Mouse (Mus musculus) hindbrain, embryonic 16.5 days (tissue): ENCODE results near the gene Slc16a10. TPM values are rescaled to one million over a fixed set of nuclear protein-coding genes. Genes with fewer than 3 reads are reported as not detected.

ENCODE experiments used
- ATAC-seq: fragments of 200-750 bp; cut with Nextera tagmentation; 2 replicates; pipeline ENCODE4 v1.8.0; 2017; ENCODE audit warnings: moderate TSS enrichment, moderate library complexity
- H3K27ac ChIP-seq: fragments of 300-500 bp; sonication (generic); 2 replicates; pipeline ENCODE4 v1.5.1; 2014; ENCODE audit warnings: low read depth, mild to moderate bottlenecking, control low read depth, low read length, moderate library complexity
- H3K27me3 ChIP-seq: fragments of 300-500 bp; sonication (generic); replicated peaks from 2 replicates; pipeline ENCODE4 v1.6.1; 2014; ENCODE audit warnings: low read length; ENCODE audit not compliant: control insufficient read depth, insufficient read depth
- H3K36me3 ChIP-seq: fragments of 300-500 bp; sonication (generic); 2 replicates; pipeline ENCODE4 v1.6.1; 2014; ENCODE audit warnings: mild to moderate bottlenecking, low read length, moderate library complexity, mixed read lengths; ENCODE audit not compliant: control insufficient read depth, insufficient read depth
- H3K4me1 ChIP-seq: fragments of 300-500 bp; sonication (generic); 2 replicates; pipeline ENCODE4 v1.6.1; 2014; ENCODE audit warnings: low read depth, low read length; ENCODE audit not compliant: control insufficient read depth, insufficient read depth
- H3K4me2 ChIP-seq: fragments of 300-500 bp; sonication (generic); 2 replicates; pipeline ENCODE4 v1.6.1; 2014; ENCODE audit warnings: mild to moderate bottlenecking, low read length, control low read depth, moderate library complexity
- H3K4me3 ChIP-seq: fragments of 300-500 bp; sonication (generic); 2 replicates; pipeline ENCODE4 v1.5.1; 2014; ENCODE audit warnings: mild to moderate bottlenecking, low read length, control low read depth, moderate library complexity
- H3K9ac ChIP-seq: fragments of 300-500 bp; sonication (generic); 2 replicates; pipeline ENCODE4 v1.6.1; 2014; ENCODE audit warnings: low read depth, mild to moderate bottlenecking, control low read depth, low read length, moderate library complexity
- H3K9me3 ChIP-seq: fragments of 300-500 bp; sonication (generic); 2 replicates; pipeline ENCODE4 v1.6.1; 2014; ENCODE audit warnings: mild to moderate bottlenecking, low read length, moderate library complexity; ENCODE audit not compliant: control insufficient read depth
- WGBS: fragments of 180-500 bp; shearing (Covaris S2); extraction: QIAGEN DNeasy Blood & Tissue Kit; methylation state at CpG from one replicate; pipeline ENCODE4 v1.1.7; 2014; 5-methylcytosine and 5-hydroxymethylcytosine counted together
- polyA plus RNA-seq: library from polyadenylated mRNA; unstranded; fragments of >200 nt; fragmentation: Nextera tagmentation; extraction: Ambion mirVana; gene quantifications from 2 replicates; pipeline ENCODE4 v1.2.1, GENCODE M21; 2015

Gene Slc16a10
- polyA plus RNA-seq, 1 experiment from 2014 or later = 6.1 TPM

DNA sequence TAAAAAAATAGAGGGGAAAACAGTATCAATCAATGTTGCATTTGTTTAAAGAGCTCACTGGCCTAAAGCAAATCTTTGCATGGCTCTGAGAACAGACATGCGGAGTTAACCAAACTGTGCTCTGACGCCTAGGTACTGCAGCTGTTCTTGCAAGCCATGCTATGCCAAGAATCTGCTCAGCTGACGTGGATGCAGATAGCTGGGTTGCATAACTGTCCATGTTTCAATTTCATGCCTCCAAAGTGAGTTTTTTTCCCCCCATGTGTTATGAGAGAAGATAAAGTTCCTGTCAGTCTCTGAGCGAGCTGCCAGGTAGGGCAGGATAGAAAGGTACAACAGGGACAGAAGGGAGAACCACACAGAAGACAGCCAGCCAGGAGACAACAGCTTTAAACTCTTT lies 72.8 kb downstream of the Slc16a10 start:
- 53% methylated on average over 4 of the region's 4 CpGs for WGBS
- H3K4me2 ChIP-seq = no peak overlapping the region
- no peak for ATAC-seq
- no peaks in the 10 kb centered on the region; the same call in none of the 2 replicates for H3K4me1 ChIP-seq
- H3K36me3 ChIP-seq = no peaks in the 10 kb centered on the region
- no peak overlapping the region for H3K9ac ChIP-seq
- H3K27me3 ChIP-seq = no peaks in the 10 kb centered on the region
- H3K4me3 ChIP-seq = no peak overlapping the region
- H3K27ac ChIP-seq = no peak overlapping the region
- H3K9me3 ChIP-seq = no peaks in the 10 kb centered on the region

DNA sequence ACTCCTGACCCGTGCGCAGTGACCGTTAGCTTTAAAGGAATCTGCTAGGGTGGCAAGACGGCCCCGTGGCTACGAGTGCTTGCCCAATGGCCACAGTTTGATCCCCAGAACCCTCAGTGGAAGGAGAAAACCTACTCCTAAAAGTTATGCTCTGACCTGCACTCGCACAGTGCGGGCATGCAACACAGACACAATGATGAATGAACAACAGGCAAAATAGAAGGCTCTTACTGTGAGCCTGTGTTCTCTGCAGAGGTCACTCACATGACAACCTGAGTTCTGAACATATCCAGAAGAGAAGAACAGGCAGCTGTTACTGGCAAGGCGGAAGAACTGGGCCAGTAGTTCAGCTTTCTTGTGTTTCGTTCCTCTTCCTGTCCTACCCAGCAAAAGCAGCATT lies 73.5 kb downstream of the Slc16a10 start:
- no peak overlapping the region for H3K9ac ChIP-seq
- 66% methylated on average over 10 of the region's 10 CpGs for WGBS

DNA sequence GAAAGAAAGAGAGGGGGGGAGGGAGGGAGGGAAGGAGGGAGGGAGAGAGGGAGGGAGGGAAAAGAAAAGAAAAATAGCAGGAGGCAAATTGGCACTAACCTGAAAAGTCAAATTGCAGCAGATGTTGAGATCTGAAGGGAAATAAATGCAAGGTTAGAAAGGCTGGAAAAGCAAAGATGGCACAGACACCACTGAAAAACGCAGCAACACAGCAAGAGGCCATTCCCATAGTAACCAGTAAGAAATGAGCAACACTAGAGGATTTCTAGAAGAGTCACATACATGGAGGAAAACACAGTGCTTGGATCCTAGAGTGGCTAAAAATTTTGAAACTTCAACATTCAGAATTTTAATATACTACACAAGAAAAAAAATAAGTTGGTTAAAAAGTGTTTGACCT lies 74.5 kb downstream of the Slc16a10 start:
- Histone ChIP-seq H3K27ac (no peak overlapping the region), H3K9me3 (no peaks in the 10 kb centered on the region), H3K4me3 (no peak overlapping the region), H3K4me2 (no peak overlapping the region), H3K9ac (no peak overlapping the region), H3K27me3 (no peaks in the 10 kb centered on the region), H3K4me1 (no peaks in the 10 kb centered on the region; the same call in none of the 2 replicates), H3K36me3 (no peaks in the 10 kb centered on the region)
- 17% methylated on average over 1 of the region's 1 CpGs for WGBS
- ATAC-seq = no peak

More for the DNA sequence above, 73.5 kb downstream of the Slc16a10 start:
- Histone ChIP-seq H3K9me3 (no peaks in the 10 kb centered on the region), H3K27me3 (no peaks in the 10 kb centered on the region), H3K36me3 (no peaks in the 10 kb centered on the region), H3K4me3 (no peak overlapping the region), H3K4me1 (no peaks in the 10 kb centered on the region; the same call in none of the 2 replicates), H3K27ac (no peak overlapping the region), H3K4me2 (no peak overlapping the region)
- ATAC-seq = no peak

DNA sequence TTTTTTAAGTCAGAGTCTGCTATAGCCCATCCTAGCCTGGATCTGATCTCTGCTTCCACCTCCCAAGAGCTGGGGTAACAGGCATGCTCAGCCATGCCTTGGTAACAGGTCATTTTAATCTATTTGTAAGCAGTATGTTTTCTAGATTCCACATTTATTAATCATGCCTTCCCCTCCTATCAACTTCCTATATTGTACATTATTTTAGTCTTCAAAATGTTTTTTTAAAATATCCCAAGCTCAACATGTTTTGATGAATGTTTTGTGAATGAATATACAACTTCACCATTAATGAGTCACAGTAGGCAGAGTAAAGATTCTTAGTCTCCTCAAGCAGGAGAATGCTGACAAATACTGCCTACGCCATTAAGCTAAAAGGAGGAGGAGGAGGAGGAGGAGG lies 75.0 kb downstream of the Slc16a10 start:
- Histone ChIP-seq H3K27ac (no peak overlapping the region), H3K4me2 (no peak overlapping the region), H3K4me3 (no peak overlapping the region), H3K27me3 (no peaks in the 10 kb centered on the region), H3K36me3 (no peaks in the 10 kb centered on the region), H3K9ac (no peak overlapping the region), H3K9me3 (no peaks in the 10 kb centered on the region), H3K4me1 (no peaks in the 10 kb centered on the region; the same call in none of the 2 replicates)
- ATAC-seq = no peak
- WGBS = 0% methylated on average over 1 of the region's 1 CpGs

DNA sequence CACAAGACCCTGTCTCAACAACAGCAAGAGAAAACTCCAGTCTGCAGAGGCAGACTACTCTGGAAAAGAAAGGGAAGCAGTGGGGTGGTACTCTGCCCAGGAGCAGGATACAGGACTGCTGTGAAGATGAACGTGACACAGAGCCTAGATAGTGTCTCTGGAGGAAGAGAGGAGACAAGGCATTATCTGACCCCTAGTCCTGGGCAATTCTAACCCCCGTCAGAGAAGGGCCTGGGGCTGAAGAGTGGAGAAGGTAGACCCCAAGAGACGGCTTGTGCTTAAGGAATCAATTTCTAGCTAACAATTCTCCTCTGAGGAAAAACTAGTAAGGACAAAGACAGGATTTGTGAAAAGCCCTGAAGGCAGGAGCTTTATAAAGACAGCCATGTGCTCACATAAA lies 76.7 kb downstream of the Slc16a10 start:
- H3K36me3 ChIP-seq = no peaks in the 10 kb centered on the region
- no peaks in the 10 kb centered on the region; the same call in none of the 2 replicates for H3K4me1 ChIP-seq
- H3K4me2 ChIP-seq = no peak overlapping the region
- no peak overlapping the region for H3K9ac ChIP-seq
- no peak for ATAC-seq
- 41% methylated on average over 3 of the region's 3 CpGs for WGBS
- no peaks in the 10 kb centered on the region for H3K9me3 ChIP-seq
- H3K27me3 ChIP-seq = no peaks in the 10 kb centered on the region
- no peak overlapping the region for H3K4me3 ChIP-seq
- H3K27ac ChIP-seq = no peak overlapping the region

DNA sequence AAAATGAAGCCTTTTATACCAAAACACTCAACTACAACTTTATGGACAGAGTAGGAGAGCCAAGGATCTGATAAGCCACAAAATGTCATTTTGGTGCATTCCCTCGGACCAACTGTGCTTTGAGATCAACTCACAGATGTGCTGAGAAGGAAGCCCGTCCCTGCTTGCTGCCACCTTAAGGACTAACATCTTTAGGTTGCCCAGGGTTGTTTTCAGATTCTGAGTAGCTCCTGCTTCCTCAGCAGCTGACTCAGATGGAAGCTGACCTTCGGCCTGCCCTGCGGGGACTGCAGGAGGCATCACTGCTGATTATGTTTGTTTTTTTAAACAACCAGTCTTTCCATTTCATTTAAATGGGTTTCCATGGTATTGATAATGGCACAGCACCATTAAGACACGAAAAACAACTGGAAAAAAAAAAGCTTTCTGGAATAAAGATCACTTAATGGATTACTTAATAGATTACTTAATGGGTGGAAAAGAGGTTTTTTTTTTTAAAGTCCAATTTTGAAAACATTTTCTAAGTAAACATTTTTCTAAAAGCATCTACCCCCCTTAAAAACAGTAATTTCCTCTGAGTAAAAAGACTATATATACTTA lies 78.7 kb downstream of the Slc16a10 start:
- H3K9me3 ChIP-seq = no peaks in the 10 kb centered on the region
- no peaks in the 10 kb centered on the region for H3K36me3 ChIP-seq
- peaks cover 2% of the 10 kb centered on the region; the same call in 1 of the 2 replicates for H3K4me1 ChIP-seq
- no peaks in the 10 kb centered on the region for H3K27me3 ChIP-seq
- no peak overlapping the region for H3K27ac ChIP-seq
- no peak overlapping the region for H3K4me3 ChIP-seq
- no peak for ATAC-seq
- no peak overlapping the region for H3K9ac ChIP-seq
- H3K4me2 ChIP-seq = no peak overlapping the region
- WGBS = 30% methylated on average over 5 of the region's 5 CpGs

DNA sequence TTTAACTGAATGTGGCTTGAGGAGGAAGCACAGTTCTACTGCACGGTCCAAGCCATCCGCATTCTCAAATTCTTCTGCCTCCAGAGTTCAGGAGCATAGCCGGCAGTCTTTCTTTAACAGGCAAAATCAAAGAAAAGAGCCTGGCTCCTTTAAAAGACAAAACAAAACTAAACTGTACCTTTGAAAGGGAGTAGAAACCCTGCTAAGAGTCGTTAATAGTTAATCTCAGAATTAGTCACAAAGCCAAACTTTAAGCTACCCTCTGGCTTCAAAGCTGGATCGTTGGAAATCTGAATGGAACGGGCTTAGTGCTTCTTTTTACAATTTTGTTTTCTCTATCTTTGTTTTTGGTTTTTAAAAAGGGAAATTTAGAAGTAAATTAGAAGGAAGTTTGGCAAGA lies 79.2 kb downstream of the Slc16a10 start:
- Histone ChIP-seq H3K4me3 (no peak overlapping the region), H3K9me3 (no peaks in the 10 kb centered on the region), H3K4me2 (no peak overlapping the region), H3K36me3 (no peaks in the 10 kb centered on the region), H3K9ac (no peak overlapping the region), H3K27ac (no peak overlapping the region), H3K4me1 (0 out of 2 replicates have a peak, but pooled peaks cover 2% of the 10 kb centered on the region), H3K27me3 (no peaks in the 10 kb centered on the region)
- ATAC-seq = no peak
- 34% methylated on average over 6 of the region's 6 CpGs for WGBS

DNA sequence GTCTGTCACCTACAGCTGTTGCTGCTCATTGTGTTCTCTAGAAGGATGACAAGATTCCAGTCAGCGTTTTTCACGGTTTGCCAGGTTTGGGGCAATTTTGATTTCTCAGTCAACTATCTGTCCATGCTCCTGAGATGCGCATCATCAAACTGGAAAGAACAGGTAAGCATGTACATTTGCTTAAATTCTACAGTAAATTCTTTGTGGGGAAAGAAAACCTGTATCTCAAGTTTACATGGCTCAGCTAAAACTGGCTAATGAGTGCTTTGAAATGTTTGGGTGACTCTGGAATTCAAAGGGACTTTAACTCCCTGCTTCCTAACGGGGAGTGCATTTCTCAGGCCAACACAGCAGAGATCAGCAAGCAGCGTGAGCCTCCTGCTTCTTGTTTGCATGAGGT lies 80.1 kb downstream of the Slc16a10 start:
- no peak for ATAC-seq
- 0 out of 2 replicates have a peak, but pooled peaks cover 2% of the 10 kb centered on the region for H3K4me1 ChIP-seq
- WGBS = 82% methylated on average over 5 of the region's 5 CpGs
- H3K4me3 ChIP-seq = no peak overlapping the region
- H3K27me3 ChIP-seq = no peaks in the 10 kb centered on the region
- H3K27ac ChIP-seq = no peak overlapping the region
- H3K36me3 ChIP-seq = no peaks in the 10 kb centered on the region
- no peak overlapping the region for H3K4me2 ChIP-seq
- no peak overlapping the region for H3K9ac ChIP-seq
- H3K9me3 ChIP-seq = no peaks in the 10 kb centered on the region

DNA sequence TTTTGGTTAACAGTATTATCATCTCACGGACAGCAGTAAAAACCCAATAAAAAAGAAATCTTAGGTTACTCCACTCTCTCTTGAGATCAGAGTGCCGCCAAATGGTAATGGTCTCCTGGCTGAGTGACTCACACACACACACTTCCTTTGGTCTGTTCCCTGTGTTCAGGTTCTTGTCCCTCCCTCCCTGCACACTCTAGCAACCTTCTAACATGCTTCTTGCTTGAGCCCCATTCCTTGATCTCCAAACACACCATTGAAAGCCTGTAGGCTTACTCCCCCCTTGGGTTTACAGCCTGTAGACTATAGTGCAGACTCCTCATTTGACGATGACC lies 83.3 kb downstream of the Slc16a10 start:
- 75% methylated on average over 3 of the region's 3 CpGs for WGBS

More for the DNA sequence above, 83.3 kb downstream of the Slc16a10 start:
- no peak for ATAC-seq
- 0 out of 2 replicates have a peak, but pooled peaks cover 2% of the 10 kb centered on the region for H3K4me1 ChIP-seq
- no peaks in the 10 kb centered on the region for H3K9me3 ChIP-seq
- H3K27ac ChIP-seq = no peak overlapping the region
- no peaks in the 10 kb centered on the region for H3K27me3 ChIP-seq
- H3K4me3 ChIP-seq = no peak overlapping the region
- no peak overlapping the region for H3K9ac ChIP-seq
- H3K36me3 ChIP-seq = no peaks in the 10 kb centered on the region
- no peak overlapping the region for H3K4me2 ChIP-seq
